Mouse (Mus musculus) forebrain, embryonic 16.5 days (tissue): ENCODE results near the gene Htr5b. TPM values are rescaled to one million over a fixed set of nuclear protein-coding genes. Genes with fewer than 3 reads are reported as not detected.

ENCODE experiments used
- ATAC-seq: fragments of 200-750 bp; cut with Nextera tagmentation; 2 replicates; pipeline ENCODE4 v1.8.0; 2017; ENCODE audit warnings: mild to moderate bottlenecking, moderate library complexity
- H3K27ac ChIP-seq: fragments of 300-500 bp; sonication (generic); 2 replicates; pipeline ENCODE4 v1.5.1; 2014; ENCODE audit warnings: low read length, control low read depth
- H3K27me3 ChIP-seq: fragments of 300-500 bp; sonication (generic); replicated peaks from 2 replicates; pipeline ENCODE4 v1.6.1; 2014; ENCODE audit warnings: low read length; ENCODE audit not compliant: control insufficient read depth, insufficient read depth
- H3K36me3 ChIP-seq: fragments of 300-500 bp; sonication (generic); 2 replicates; pipeline ENCODE4 v1.6.1; 2014; ENCODE audit not compliant: control insufficient read depth, insufficient read depth
- H3K4me1 ChIP-seq: fragments of 300-500 bp; sonication (generic); replicated peaks from 2 replicates; pipeline ENCODE4 v1.6.1; 2014; ENCODE audit warnings: low read length; ENCODE audit not compliant: control insufficient read depth, insufficient read depth
- H3K4me2 ChIP-seq: fragments of 300-500 bp; sonication (generic); 2 replicates; pipeline ENCODE4 v1.6.1; 2014; ENCODE audit warnings: mild to moderate bottlenecking, low read length, control low read depth
- H3K4me3 ChIP-seq: fragments of 300-500 bp; sonication (generic); replicated peaks from 2 replicates; pipeline ENCODE4 v1.5.1; 2014; ENCODE audit warnings: mild to moderate bottlenecking, low read length, control low read depth
- H3K9ac ChIP-seq: fragments of 300-500 bp; sonication (generic); replicated peaks from 2 replicates; pipeline ENCODE4 v1.6.1; 2014; ENCODE audit warnings: low read depth, low read length, control low read depth
- H3K9me3 ChIP-seq: fragments of 300-500 bp; sonication (generic); 2 replicates; pipeline ENCODE4 v1.6.1; 2016; ENCODE audit warnings: low read length; ENCODE audit not compliant: control insufficient read depth
- WGBS: fragments of 180-500 bp; shearing (Covaris S2); extraction: QIAGEN DNeasy Blood & Tissue Kit; methylation state at CpG from one replicate; pipeline ENCODE4 v1.1.7; 2014; 5-methylcytosine and 5-hydroxymethylcytosine counted together
- polyA plus RNA-seq: library from polyadenylated mRNA; unstranded; fragments of >200 nt; fragmentation: Nextera tagmentation; extraction: Ambion mirVana; gene quantifications from 2 replicates; pipeline ENCODE4 v1.2.1, GENCODE M21; 2015

Htr5b gene
- polyA plus RNA-seq, 1 experiment from 2014 or later = 0.60 TPM

- Histone ChIP-seq H3K4me1 (peaks cover 6% of the 10 kb centered on the region), H3K27ac (peak overlapping the region; percentile 37)
- ATAC-seq = no peak
These were observed 17.7 kb downstream of the Htr5b start for GRCm38 (mm10) chr1:121510420-121511140.

GRCm38 (mm10) chr1:121508729-121509128 is 19.5 kb downstream of the Htr5b start:
- WGBS = 82% methylated on average over 2 of the region's 2 CpGs
- H3K27me3 ChIP-seq = no peaks in the 10 kb centered on the region

More at GRCm38 (mm10) chr1:121510420-121511140, 17.7 kb downstream of the Htr5b start:
- 61% methylated on average over 19 of the region's 19 CpGs for WGBS
- no peak overlapping the region for H3K9ac ChIP-seq
- H3K4me2 ChIP-seq = no peak overlapping the region
- H3K27me3 ChIP-seq = no peaks in the 10 kb centered on the region
- no peaks in the 10 kb centered on the region; the same call in 1 of the 2 replicates for H3K36me3 ChIP-seq
- H3K4me3 ChIP-seq = no peak overlapping the region
- no peaks in the 10 kb centered on the region for H3K9me3 ChIP-seq

DNA sequence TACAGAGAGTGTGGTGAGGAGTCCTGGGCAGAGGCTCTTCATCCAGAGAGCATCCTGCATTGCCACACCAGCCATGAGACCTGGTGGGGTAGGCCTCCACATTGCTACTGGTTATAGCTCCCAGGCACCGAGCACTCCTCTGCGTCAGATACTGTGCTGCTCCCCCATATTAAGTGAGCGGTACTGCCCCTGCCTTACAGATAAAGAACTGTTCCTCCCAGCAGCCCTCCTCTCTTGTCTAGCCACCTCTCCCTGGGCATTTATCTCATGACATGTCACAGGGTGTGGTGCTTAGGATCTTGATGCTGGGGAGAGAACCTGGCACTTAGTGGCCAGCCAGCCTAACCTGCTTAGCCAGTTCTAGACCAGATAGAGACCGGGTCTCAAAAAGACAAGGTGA is 31.2 kb downstream of the Htr5b start:
- ATAC-seq = no peak
- Histone ChIP-seq H3K27ac (no peak overlapping the region), H3K4me2 (no peak overlapping the region), H3K9ac (no peak overlapping the region), H3K27me3 (no peaks in the 10 kb centered on the region), H3K4me1 (no peaks in the 10 kb centered on the region), H3K36me3 (peaks cover 20% of the 10 kb centered on the region), H3K9me3 (no peaks in the 10 kb centered on the region), H3K4me3 (no peak overlapping the region)
- 100% methylated on average over 4 of the region's 4 CpGs for WGBS

More at GRCm38 (mm10) chr1:121508729-121509128, 19.5 kb downstream of the Htr5b start:
- H3K36me3 ChIP-seq = no peaks in the 10 kb centered on the region; the same call in 1 of the 2 replicates
- H3K4me2 ChIP-seq = no peak overlapping the region
- no peak overlapping the region for H3K9ac ChIP-seq
- H3K4me1 ChIP-seq = peaks cover 6% of the 10 kb centered on the region
- no peak overlapping the region for H3K4me3 ChIP-seq
- no peak overlapping the region for H3K27ac ChIP-seq
- H3K9me3 ChIP-seq = no peaks in the 10 kb centered on the region
- no peak for ATAC-seq

DNA sequence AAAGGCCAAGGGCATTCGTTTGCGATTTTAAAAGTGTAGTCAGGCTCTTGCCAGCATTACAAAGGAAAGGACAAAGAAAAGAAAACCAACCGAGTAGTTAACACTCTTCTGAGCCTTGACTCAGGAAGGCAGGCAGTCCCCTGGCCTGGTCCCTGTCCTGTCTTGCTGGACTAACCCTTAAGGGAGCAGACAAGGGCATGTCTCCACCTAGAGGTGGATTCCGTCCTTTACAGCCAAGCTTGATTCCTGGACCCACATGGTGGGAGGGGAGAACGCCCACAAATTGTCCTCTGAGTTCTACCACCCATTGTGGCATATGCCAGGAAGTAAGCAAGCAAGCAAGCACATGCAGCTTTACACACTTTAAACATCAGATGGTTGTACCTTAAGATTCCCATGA is 38.0 kb downstream of the Htr5b start:
- H3K9ac ChIP-seq = no peak overlapping the region
- peak; percentile 59; the same call in 1 of the 2 replicates for ATAC-seq
- peaks cover 14% of the 10 kb centered on the region for H3K36me3 ChIP-seq

DNA sequence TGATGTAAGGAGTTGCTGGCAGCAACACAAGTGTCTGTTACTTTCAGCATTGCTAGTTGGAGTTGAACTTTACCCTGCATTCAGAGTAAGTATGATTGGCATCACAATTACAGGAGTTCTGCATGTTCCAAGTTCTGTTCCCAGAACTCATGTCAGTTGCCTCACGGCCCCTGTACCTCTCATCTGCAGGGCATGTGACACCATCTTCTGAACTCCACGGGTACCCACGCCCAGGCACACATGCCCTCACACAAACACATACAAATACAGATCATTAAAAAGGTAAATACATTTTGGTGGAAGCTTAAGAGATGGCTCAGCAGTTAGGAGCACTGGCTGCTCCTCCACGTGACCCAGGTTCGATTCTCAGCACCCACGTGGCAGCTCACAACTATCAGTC is 41.5 kb downstream of the Htr5b start:
- WGBS = 95% methylated on average over 6 of the region's 6 CpGs
- H3K9me3 ChIP-seq = no peaks in the 10 kb centered on the region
- no peak for ATAC-seq
- H3K4me2 ChIP-seq = no peak overlapping the region
- no peaks in the 10 kb centered on the region for H3K27me3 ChIP-seq
- H3K4me1 ChIP-seq = no peaks in the 10 kb centered on the region
- H3K36me3 ChIP-seq = peaks cover 24% of the 10 kb centered on the region
- H3K4me3 ChIP-seq = no peak overlapping the region
- no peak overlapping the region for H3K9ac ChIP-seq
- no peak overlapping the region for H3K27ac ChIP-seq

More for the DNA sequence above, 38.0 kb downstream of the Htr5b start:
- Histone ChIP-seq H3K4me2 (no peak overlapping the region), H3K27me3 (no peaks in the 10 kb centered on the region), H3K9me3 (no peaks in the 10 kb centered on the region), H3K27ac (no peak overlapping the region), H3K4me1 (no peaks in the 10 kb centered on the region), H3K4me3 (no peak overlapping the region)
- WGBS = 27% methylated on average over 5 of the region's 5 CpGs

GRCm38 (mm10) chr1:121483091-121483490 is 45.2 kb downstream of the Htr5b start:
- H3K4me1 ChIP-seq = no peaks in the 10 kb centered on the region
- no peaks in the 10 kb centered on the region for H3K9me3 ChIP-seq
- H3K36me3 ChIP-seq = peaks cover 27% of the 10 kb centered on the region
- 92% methylated on average over 4 of the region's 4 CpGs for WGBS
- H3K27me3 ChIP-seq = no peaks in the 10 kb centered on the region
- no peak overlapping the region for H3K4me2 ChIP-seq
- ATAC-seq = no peak
- no peak overlapping the region for H3K4me3 ChIP-seq
- no peak overlapping the region for H3K9ac ChIP-seq
- no peak overlapping the region for H3K27ac ChIP-seq

DNA sequence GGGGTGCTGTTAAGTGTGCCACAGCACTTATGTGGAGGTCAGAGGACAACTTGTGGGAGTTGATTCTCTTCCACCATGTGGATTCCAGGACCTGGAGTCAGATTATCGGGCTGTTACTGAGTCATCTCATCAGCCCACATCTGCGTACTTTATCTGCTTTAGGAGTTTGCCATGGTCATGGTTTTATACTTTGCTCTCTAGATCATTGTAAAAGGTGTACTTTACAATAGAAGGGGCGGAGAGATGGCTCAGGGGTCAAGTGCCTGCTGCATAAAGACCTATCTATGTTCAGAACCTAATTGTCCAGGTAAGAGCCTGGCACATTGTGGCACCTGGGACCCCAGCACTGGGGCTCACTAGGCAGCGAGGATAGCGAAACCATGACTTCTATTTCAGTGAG is 48.9 kb downstream of the Htr5b start:
- peaks cover 18% of the 10 kb centered on the region for H3K36me3 ChIP-seq
- no peak for ATAC-seq
- 94% methylated on average over 5 of the region's 5 CpGs for WGBS

DNA sequence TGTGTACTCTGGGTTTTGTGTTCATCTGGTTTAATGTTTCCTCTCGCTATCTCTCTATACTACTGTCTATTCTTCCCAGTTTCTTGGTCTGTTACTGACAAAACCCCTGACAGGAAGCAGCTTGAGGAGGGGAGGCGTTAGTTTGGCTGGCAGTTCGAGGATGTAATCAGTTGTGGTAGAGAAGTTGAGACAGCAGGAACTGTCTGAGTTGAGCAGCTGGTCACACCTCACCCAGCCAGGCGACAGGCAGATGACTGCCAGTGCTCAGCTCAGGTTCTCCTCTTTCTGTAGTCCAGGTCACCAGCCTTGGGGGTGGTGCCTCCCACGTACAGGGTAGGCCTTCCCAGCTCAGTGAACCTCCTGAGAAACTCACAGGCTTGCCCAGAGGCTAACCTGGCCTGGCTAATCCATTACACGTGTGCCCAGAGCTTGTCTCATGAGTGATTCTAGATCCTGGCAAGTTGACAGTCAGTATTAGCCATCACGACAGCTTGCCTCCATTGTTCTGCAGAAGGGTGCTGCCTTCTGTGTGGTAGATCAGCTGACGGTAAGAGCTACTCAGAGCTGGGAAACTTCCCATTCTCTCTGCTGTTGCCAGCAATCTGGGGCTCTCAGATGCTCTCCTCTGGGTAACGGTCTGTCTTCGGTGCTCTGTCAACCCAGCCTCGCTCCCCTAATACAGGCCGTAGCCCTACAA is 49.8 kb downstream of the Htr5b start:
- no peaks in the 10 kb centered on the region for H3K4me1 ChIP-seq
- H3K9me3 ChIP-seq = no peaks in the 10 kb centered on the region
- whole genome bisulfite sequencing = 57% methylated on average over 12 of the region's 12 CpGs
- H3K27ac ChIP-seq = peak overlapping the region; percentile 58; the same call in 1 of the 2 replicates
- H3K36me3 ChIP-seq = peaks cover 18% of the 10 kb centered on the region
- H3K4me2 ChIP-seq = no peak overlapping the region
- peak; percentile 92 for ATAC-seq
- no peaks in the 10 kb centered on the region for H3K27me3 ChIP-seq
- no peak overlapping the region for H3K4me3 ChIP-seq
- no peak overlapping the region for H3K9ac ChIP-seq

More for the DNA sequence above, 48.9 kb downstream of the Htr5b start:
- Histone ChIP-seq H3K27ac (no peak overlapping the region), H3K27me3 (no peaks in the 10 kb centered on the region), H3K4me1 (no peaks in the 10 kb centered on the region), H3K9me3 (no peaks in the 10 kb centered on the region), H3K4me2 (no peak overlapping the region), H3K4me3 (no peak overlapping the region), H3K9ac (no peak overlapping the region)

GRCm38 (mm10) chr1:121477716-121478115 is 50.5 kb downstream of the Htr5b start:
- Histone ChIP-seq H3K4me2 (no peak overlapping the region), H3K27ac (no peak overlapping the region), H3K4me3 (no peak overlapping the region), H3K9ac (no peak overlapping the region), H3K9me3 (no peaks in the 10 kb centered on the region), H3K36me3 (peaks cover 13% of the 10 kb centered on the region), H3K27me3 (no peaks in the 10 kb centered on the region), H3K4me1 (no peaks in the 10 kb centered on the region)
- 94% methylated on average over 5 of the region's 5 CpGs for WGBS
- ATAC-seq = no peak
